Mouse (Mus musculus): Measurements from ENCODE around the gene Sbds.

The Sbds gene

GRCm38 (mm10) chr5:130200233-130201029 lies 54.9 kb downstream of the Sbds start:
- no peak for DNase-seq (ENCODE audit: low spot score in 2 of 2)

- no peak for DNase-seq (ENCODE audit: low spot score in 2 of 2)
Observed at GRCm38 (mm10) chr5:130197981-130198380, 57.3 kb downstream of the Sbds start.

GRCm38 (mm10) chr5:130197454-130197853 lies 57.9 kb downstream of the Sbds start:
- no peak for DNase-seq (ENCODE audit: low spot score in 2 of 2)

- DNase-seq (ENCODE audit: low spot score in 2 of 2) = no peak
Observed at GRCm38 (mm10) chr5:130196307-130196706, 59.0 kb downstream of the Sbds start.
